Mouse (Mus musculus) activated CD4-positive, CD25-positive, alpha-beta regulatory T cell, adult 9 weeks (primary cell): Measurements from ENCODE around the gene Lhx2. TPM values are rescaled to one million over a fixed set of nuclear protein-coding genes. Genes with fewer than 3 reads are reported as not detected.

ENCODE experiments used
- polyA plus RNA-seq: library from polyadenylated mRNA; unstranded; fragments of 100-300 nt; shearing (Covaris generic); gene quantifications from one replicate; pipeline ENCODE4 v1.2.1, GENCODE M21; 2017

Gene Lhx2
- polyA plus RNA-seq, result not detected

GRCm38 (mm10) chr2:38338990-38339909 lies at the start of gene Lhx2:
Gene Lhx2, plus strand, starts transcription at chr2:38339281.

Other genes with a start within 250 kb of the Lhx2 start
- 25.3 TPM for gene Dennd1a, start 51.9 kb upstream of the Lhx2 start, polyA plus RNA-seq
- gene Nek6, start 172.4 kb downstream of the Lhx2 start, polyA plus RNA-seq, result 2.1 TPM